Mouse (Mus musculus): ENCODE results near the gene Mtmr3.
"Not testable (repeated sequence)": the region's sequence is repeated elsewhere in the genome, so short reads cannot be mapped to it uniquely, and the experiment has no call there.

Mtmr3 gene

GRCm38 (mm10) chr11:4601890-4602289, 7.2 kb upstream of the Mtmr3 start:
- in situ Hi-C loops (cut with MboI, MseI), result no loop called here

DNA sequence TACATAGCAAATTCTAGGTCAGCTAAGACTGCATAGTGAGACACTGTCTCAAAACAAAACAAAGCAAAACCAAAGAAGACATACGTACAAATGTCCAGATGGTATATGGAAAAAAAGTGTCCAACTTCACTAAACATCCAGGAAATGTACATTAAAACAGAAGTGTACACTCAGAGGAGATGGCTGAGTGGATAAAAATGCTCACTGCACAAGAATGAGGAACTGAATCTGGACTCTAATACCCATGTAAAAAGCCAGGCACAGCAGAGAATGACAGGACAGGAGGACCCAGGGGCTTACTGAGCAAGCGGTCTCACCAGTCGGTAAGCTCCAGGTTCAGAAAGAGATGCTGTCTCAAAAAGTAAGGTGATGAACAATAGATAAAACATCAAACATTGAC, 5.3 kb upstream of the Mtmr3 start:
- in situ Hi-C loops (cut with MboI, MseI), result no loop called here

DNA sequence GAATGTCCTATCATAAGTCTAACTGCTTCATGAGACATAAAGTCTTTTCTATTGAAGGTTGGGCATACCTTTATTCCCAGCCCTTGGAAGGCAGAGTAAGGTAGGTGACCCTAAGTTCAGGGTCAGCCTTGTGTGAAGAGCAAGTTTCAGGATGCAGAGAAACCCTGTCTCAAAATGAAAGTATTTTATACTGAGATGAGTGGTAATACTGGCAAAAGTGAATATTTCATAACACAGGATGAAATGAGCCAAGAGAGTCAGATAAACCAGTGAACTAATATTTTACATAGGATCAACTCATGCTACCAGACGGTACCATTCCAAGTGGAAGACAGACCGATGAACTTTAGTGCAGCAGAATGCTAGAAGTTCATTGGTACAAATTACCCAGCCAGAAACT, 3.7 kb upstream of the Mtmr3 start:
- in situ Hi-C loops (cut with MboI, MseI), result no loop called here

DNA sequence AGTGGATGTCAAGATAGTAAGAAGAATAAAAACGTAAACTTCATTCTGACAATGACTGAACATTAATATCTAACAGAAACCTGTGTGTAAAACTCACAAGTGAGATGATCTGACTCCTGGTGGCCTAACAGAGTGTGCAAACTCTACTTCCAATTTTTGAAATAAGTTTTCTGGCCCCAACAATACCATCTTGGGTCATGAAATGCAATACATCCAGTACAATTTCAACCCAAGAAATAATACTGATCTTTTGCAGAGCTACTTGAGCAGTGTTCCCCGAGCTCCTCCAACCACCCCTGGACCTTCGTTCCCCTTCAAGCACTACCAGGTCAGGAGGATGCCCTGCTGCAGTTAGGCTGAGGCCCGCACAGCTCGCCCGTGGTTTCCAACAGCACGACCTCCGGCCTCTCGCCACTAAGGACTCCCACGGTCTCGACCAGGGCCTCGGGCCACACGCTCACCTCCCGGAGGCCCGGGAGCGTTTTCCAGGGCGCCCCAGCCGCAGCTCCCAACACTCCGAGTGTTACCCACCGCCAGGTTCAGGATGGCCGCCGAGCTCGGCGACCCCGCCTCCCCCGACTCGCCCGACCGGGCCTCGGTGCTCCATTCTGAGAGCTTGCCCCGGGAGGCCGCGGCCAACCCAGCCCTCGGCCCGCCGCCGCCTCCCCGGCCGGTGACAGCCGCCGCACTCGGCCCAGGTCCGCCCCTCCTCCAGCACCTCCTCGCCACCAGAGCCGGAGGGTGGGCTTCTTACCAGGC, 635 bp downstream of the Mtmr3 start:
- in situ Hi-C loops (cut with MboI, MseI), result no loop called here

DNA sequence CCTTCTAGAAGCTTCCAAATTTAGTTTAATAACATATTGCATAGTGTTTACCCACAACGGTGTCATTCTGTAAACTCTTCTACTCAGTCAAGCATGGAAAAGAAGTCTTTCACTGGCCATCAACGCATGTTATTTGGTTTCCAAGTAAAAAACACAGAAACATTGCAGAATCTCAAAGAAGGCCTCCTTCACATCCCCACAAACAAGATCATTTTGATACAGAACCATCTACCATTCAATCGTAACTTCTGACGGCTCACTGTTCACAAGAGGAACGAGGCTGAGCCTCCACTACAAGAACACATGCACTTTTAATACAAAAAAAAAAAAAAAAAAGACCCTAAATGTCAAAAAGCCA, 1.2 kb downstream of the Mtmr3 start:
- in situ Hi-C loops (cut with MboI, MseI), result no loop called here

DNA sequence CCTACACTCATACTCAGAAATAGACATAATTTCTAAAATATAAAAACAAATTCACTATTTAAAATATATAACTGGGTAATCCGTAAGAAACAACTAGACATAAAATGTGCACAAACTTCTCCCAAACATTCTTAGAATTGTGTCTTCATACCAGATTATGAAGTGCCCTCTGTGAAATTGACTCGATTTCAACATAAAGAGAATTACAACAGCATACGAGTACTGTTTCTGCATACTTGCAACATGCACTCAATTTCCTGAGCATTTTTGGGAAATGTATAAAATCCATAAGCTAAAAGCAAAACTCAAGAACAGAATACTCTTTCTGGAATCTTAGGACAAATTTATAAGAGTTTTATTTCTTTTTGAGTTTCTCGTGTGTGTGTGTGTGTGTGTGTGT, 2.9 kb downstream of the Mtmr3 start:
- in situ Hi-C loops (cut with MboI, MseI), result no loop called here

DNA sequence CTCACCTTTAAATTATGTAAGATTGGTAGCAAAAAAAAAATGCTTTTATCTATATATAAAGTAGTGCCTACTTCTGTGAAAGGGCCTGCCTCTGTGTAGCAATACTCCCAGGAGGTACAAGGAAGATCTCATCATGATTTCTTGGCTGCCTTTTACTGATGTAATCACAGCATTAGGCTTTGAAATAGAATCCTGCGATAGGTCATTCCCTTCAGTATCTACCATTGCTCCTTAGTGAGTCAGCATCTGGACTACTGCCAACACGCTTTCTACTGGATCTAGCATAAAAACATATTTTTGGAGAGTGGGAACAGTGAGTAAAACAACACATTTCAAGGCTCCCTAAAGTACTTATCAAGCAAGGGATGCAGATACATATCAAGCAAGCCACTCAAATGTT, 16.0 kb downstream of the Mtmr3 start:
- in situ Hi-C loops (cut with MboI, MseI), result loop anchor here (10.0 kb wide), 1 partner anchor 444 kb away; the partner anchor contains the start of gene Rnf215

DNA sequence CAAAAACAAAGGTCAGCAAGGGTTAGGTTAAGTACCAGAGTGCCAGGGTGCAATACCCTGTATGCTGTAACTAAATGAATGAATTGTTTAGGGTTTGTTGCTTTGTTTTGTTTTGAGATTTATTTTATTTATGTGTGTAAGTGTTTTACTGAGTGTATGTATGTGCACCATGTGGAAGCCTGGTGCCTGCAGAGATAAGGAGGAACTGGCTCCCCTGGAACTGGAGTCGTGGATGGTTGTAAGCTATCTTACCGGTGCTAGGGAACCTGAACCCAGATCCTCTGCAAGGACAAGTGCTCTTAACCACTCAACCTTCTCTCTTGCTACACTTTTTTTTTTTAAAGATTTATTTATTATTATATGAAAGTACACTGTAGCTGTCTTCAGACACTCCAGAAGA, 17.6 kb downstream of the Mtmr3 start:
- in situ Hi-C loops (cut with MboI, MseI), result loop anchor here (10.0 kb wide), 1 partner anchor 442 kb away; the partner anchor contains the start of gene Rnf215

- in situ Hi-C loops (cut with MboI, MseI), result loop anchor here (10.0 kb wide), 1 partner anchor 441 kb away; the partner anchor contains the start of gene Rnf215
Observed at GRCm38 (mm10) chr11:4576090-4576732, 18.5 kb downstream of the Mtmr3 start.

DNA sequence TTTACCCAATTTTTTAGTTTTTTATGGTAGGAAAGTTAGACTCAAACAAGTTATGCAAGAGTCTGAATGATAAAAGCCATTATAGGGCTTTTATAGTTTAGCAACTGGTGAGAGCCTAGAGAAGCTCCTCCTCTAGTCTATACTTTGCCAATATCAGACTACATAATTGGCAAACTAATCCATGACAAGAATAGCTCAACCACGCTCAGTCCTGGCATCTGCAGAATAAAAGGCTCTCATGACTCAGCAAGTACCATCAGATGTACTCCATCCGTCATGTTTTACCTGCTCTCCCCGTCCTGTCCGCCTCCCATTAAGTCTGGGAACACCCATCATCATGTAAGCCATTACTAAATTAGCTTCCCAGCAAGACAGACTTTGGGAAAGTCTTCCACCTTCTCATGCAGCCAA, 23.2 kb downstream of the Mtmr3 start:
- in situ Hi-C loops (cut with MboI, MseI), result loop anchor here (10.0 kb wide), 1 partner anchor 437 kb away; the partner anchor contains the start of gene Rnf215

DNA sequence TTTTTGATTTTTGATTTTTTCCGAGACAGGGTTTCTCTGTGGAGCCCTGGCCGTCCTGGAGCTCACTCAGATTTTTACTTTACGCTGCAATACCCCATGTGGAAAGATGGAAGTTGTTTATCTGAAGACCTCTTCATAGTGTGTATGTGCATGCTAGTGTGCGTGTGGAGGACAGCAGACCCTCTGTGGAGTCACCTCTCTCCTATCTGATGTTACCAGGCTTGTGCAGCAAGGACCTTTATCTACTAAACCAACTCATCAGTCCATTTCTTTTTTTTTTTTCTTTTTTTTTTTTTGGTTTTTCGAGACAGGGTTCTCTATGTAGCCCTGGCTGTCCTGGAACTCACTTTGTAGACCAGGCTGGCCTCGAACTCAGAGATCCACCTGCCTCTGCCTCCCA, 28.3 kb downstream of the Mtmr3 start:
- in situ Hi-C loops (cut with MboI, MseI), result no loop called here

DNA sequence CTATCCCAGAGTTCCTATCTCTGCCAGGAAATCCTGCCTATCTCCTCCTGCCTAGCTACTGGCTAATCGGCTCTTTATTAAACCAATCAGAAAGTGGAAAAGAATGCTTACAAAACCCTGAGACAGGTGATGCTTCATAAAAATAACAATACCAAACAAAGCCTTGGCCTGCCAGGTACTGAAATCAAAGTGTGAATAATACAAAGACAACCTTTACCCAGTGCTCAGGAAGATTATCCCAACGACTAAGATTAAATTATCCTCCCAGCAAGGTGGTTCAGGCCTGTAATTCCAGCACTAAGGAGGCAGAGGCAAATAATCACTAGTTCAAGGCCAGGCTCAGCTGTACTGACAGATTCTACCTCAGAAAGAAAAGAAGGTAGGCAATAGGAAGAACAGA, 29.1 kb downstream of the Mtmr3 start:
- in situ Hi-C loops (cut with MboI, MseI), result no loop called here

- in situ Hi-C loops (cut with MboI, MseI), result no loop called here
Observed at GRCm38 (mm10) chr11:4553274-4554063, 41.2 kb downstream of the Mtmr3 start.

GRCm38 (mm10) chr11:4547569-4547968, 47.1 kb downstream of the Mtmr3 start:
- in situ Hi-C loops (cut with MboI, MseI), result no loop called here

GRCm38 (mm10) chr11:4545976-4546375, 48.7 kb downstream of the Mtmr3 start:
- in situ Hi-C loops (cut with MboI, MseI), result no loop called here

GRCm38 (mm10) chr11:4545401-4545800, 49.3 kb downstream of the Mtmr3 start:
- in situ Hi-C loops (cut with MboI, MseI), result no loop called here

DNA sequence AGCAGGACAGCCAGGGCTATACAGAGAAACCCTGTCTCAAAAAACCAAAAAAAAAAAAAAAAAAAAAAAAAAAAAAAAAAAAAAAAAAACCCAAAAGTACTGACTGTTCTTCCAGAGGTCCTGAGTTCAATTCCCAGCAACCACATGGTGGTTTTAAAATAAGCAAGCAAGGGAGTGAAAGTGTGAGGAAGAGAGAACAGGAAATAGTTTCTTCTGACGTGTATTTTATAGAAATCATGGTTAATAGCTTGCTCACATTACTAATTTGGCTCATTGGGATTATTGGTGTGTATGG, 50.1 kb downstream of the Mtmr3 start:
- in situ Hi-C loops (cut with MboI, MseI), result not testable (repeated sequence)

DNA sequence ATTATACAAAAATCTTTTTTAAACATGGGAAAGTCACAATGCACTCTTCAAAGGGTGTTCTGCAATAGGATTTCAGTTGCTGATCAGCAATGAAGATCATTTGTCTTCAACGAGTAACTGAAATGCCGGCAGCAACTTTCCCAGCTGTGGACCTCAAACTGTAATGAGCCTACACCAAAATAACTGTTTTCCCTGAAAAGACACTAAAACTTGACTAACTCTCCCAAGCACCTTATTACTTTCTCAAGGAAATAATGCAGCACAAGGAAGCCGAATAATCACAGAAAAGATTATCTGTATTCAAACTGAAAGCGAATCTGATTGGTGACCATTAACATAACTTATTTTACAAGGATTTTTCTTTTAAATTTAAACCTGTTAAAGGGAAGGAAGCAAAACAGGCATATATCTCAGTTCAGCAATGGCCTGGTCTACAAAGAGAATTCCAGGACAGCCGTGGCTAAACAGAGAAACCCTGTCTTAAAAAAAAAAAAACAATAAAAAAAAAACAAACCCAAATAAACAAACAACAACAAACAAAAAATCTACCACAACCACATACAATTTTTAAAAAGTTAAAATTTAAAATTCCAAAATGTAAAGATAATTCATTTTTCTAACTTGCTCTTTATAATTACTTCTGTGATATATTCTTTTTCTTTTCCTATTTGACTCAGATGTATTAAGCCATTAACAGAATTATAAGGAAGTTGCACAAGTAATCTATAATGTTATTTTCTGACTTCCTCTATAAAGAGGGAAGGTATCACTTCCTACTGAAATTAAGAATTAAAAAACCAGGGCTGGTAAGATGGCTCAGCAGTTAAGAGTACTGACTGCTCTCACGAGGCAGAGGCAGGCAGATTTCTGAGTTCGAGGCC, 50.7 kb downstream of the Mtmr3 start:
- in situ Hi-C loops (cut with MboI, MseI), result no loop called here

GRCm38 (mm10) chr11:4543040-4543551, 51.6 kb downstream of the Mtmr3 start:
- in situ Hi-C loops (cut with MboI, MseI), result no loop called here

DNA sequence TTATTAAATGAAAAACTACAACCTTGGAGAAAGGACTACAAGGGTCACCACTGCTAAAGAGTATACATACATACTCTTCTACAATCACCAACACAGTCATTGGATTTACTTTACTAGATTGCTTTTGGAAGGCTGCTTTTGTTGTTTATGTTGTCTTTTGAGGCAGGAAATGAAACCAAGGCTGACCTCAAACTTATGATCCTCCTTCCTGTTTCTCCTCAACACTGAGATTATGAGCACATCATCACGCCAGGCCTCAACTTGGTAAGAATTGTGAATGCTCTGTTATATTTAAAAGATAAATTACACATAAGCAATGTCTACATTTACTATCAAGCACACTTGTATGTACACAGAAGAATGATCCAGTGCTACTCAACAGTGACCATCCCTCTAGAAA, 58.0 kb downstream of the Mtmr3 start:
- in situ Hi-C loops (cut with MboI, MseI), result no loop called here

- in situ Hi-C loops (cut with MboI, MseI), result no loop called here
Observed at GRCm38 (mm10) chr11:4527132-4527531, 67.5 kb downstream of the Mtmr3 start.
